Mouse (Mus musculus): Measurements from ENCODE around the gene Rnf115. TPM values are rescaled to one million over a fixed set of nuclear protein-coding genes. Genes with fewer than 3 reads are reported as not detected.

Gene Rnf115
- polyA plus RNA-seq, 1 experiment from 2014 or later: 69.7 TPM

DNA sequence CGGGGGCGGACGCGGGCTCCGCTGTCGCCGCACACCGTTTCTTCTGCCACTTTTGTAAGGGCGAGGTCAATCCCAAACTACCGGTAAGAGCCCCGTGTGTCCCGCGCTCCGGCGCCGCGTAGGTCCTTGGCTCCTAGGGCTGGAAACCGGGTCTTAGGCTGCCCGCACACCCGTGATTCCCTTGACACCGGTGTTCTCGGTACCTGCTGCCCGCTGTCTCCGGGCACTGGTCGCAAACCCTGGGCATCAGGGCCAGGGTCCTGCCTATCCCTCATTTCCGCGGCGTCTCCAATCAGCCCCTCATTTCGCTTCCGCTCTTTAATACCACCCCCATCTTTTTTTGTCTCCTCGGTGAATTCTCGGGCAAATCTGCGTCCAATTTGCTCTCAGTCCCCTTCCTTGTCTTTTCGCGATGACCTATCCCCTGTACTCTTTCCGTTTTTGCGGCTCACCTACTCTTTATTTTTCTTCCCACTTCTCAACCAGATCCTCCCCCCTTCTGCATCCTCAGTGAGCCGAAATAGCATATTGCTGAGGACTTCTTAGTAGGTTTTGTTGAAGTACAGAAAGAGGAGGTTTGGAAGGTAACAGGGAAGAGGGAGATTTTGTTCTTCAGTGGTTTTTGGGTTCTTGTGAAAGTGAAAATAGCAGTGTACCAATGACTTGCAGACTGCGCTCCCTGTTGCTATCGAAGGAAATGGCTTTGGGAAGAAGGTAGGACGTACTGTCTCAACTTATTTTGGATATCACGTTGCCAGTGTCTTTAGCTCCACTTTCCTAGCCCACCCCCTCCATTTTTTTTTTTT is 567 bp downstream of the Rnf115 start:
- Histone ChIP-seq H3K36me3 (ENCODE audit: control insufficient read depth, insufficient read depth, low read length) (peaks cover 8% of the 10 kb centered on the region), H3K27me3 (replicated peaks; ENCODE audit: control insufficient read depth, insufficient read depth, low read length) (no peaks in the 10 kb centered on the region), H3K4me3 (ENCODE audit: low read depth, low read length) (peak overlapping the region; percentile 89), H3K27ac (ENCODE audit: low read depth, low read length) (peak overlapping the region; percentile 72), H3K4me2 (ENCODE audit: low read length) (peak overlapping the region; percentile 75), H3K9me3 (replicated peaks; ENCODE audit: control insufficient read depth, low read length) (no peaks in the 10 kb centered on the region), H3K9ac (ENCODE audit: low read length) (peak overlapping the region; percentile 88), H3K4me1 (ENCODE audit: control insufficient read depth, insufficient read depth, low read length) (peaks cover 11% of the 10 kb centered on the region)
- WGBS: under 1% methylated on average over 40 of the region's 42 CpGs
- peak; percentile 58 for ATAC-seq
- DNase-seq (ENCODE audit: low spot score): peak; percentile 13

DNA sequence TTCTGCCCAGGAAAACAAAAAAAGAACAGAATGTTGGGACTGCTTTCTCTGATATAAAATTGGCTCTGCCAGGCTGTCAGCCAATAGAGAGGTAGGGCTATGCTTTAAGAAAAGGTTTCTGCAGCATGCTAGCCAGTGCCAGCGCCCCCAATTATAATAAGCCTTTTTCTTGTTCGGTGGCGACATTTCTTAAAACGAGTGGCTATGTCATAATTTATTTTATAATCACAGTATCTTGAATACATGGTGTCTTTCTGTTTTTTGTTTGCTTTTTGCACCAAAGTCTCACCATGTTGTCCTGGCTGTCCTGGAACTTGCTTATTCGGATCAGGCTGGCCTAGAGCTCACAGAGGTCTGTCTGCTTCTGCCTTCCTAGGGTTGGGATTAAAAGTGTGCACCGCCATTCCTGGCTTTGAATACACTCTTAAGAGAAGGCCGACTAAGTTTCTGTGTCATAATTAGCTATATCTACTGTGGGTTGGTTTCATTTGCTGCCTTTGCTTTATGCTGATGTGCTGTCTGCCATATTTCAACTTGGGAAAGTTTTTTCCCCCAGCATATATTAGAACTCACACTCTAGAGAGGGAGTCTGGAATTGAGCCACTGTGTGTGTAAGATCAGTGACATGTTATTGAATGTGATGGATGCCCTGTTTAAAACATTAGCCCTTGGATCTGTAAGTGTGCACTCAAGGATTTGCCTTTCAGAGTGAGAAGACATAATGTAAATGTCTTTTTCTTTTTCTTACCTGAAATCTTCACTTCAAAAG is 1.4 kb downstream of the Rnf115 start:
- DNase-seq (ENCODE audit: low spot score): no peak
- ATAC-seq: no peak
- H3K9ac ChIP-seq (ENCODE audit: low read length): peak overlapping the region; percentile 88
- no peak overlapping the region for H3K27ac ChIP-seq (ENCODE audit: low read depth, low read length)
- peak overlapping the region; percentile 75 for H3K4me2 ChIP-seq (ENCODE audit: low read length)
- H3K9me3 ChIP-seq (replicated peaks; ENCODE audit: control insufficient read depth, low read length): no peaks in the 10 kb centered on the region
- peaks cover 11% of the 10 kb centered on the region for H3K4me1 ChIP-seq (ENCODE audit: control insufficient read depth, insufficient read depth, low read length)
- no peaks in the 10 kb centered on the region for H3K27me3 ChIP-seq (replicated peaks; ENCODE audit: control insufficient read depth, insufficient read depth, low read length)
- 34% methylated on average over 7 of the region's 7 CpGs for whole genome bisulfite sequencing
- peak overlapping the region; percentile 89 for H3K4me3 ChIP-seq (ENCODE audit: low read depth, low read length)
- 0 out of 2 replicates have a peak, but pooled peaks cover under 1% of the 10 kb centered on the region for H3K36me3 ChIP-seq (ENCODE audit: control insufficient read depth, insufficient read depth, low read length)

DNA sequence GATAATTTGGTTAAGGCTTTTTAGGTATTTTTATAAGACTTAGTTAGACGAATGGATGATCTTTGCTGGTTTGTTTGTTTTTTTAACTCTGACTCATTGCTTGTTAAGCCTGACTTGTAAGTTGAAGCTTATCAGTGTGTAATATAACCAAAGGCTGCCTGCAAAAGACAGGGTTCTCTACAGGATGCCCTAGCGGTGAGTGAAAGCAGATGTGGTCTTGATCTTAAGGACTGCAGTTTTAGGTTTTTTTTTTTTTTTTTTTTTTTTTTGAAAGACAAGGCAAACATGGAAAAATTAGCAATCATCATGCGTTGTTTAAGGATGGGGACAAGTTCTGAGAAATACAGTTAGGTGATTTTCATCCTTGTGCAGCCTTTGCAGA is 1.9 kb downstream of the Rnf115 start:
- H3K9ac ChIP-seq (ENCODE audit: low read length): no peak overlapping the region
- DNase-seq (ENCODE audit: low spot score) (no peak), ATAC-seq (no peak)
- H3K27ac ChIP-seq (ENCODE audit: low read depth, low read length): no peak overlapping the region
- H3K4me3 ChIP-seq (ENCODE audit: low read depth, low read length): no peak overlapping the region
- no peaks in the 10 kb centered on the region for H3K27me3 ChIP-seq (replicated peaks; ENCODE audit: control insufficient read depth, insufficient read depth, low read length)
- WGBS: 79% methylated on average over 3 of the region's 3 CpGs
- peaks cover 11% of the 10 kb centered on the region for H3K4me1 ChIP-seq (ENCODE audit: control insufficient read depth, insufficient read depth, low read length)
- no peak overlapping the region for H3K4me2 ChIP-seq (ENCODE audit: low read length)
- H3K9me3 ChIP-seq (replicated peaks; ENCODE audit: control insufficient read depth, low read length): no peaks in the 10 kb centered on the region
- no peaks in the 10 kb centered on the region for H3K36me3 ChIP-seq (ENCODE audit: control insufficient read depth, insufficient read depth, low read length)

- WGBS: 80% methylated on average over 5 of the region's 5 CpGs
- no peaks in the 10 kb centered on the region for H3K9me3 ChIP-seq (replicated peaks; ENCODE audit: control insufficient read depth, low read length)
- H3K36me3 ChIP-seq (ENCODE audit: control insufficient read depth, insufficient read depth, low read length): no peaks in the 10 kb centered on the region
- H3K4me3 ChIP-seq (ENCODE audit: low read depth, low read length): no peak overlapping the region
- H3K4me2 ChIP-seq (ENCODE audit: low read length): no peak overlapping the region
- H3K27ac ChIP-seq (ENCODE audit: low read depth, low read length): no peak overlapping the region
- H3K9ac ChIP-seq (ENCODE audit: low read length): no peak overlapping the region
- H3K27me3 ChIP-seq (replicated peaks; ENCODE audit: control insufficient read depth, insufficient read depth, low read length): no peaks in the 10 kb centered on the region
- no peak for DNase-seq (ENCODE audit: low spot score)
- peaks cover 11% of the 10 kb centered on the region for H3K4me1 ChIP-seq (ENCODE audit: control insufficient read depth, insufficient read depth, low read length)
- ATAC-seq: no peak
Measured at GRCm38 (mm10) chr3:96730785-96731184, 3.3 kb downstream of the Rnf115 start.

DNA sequence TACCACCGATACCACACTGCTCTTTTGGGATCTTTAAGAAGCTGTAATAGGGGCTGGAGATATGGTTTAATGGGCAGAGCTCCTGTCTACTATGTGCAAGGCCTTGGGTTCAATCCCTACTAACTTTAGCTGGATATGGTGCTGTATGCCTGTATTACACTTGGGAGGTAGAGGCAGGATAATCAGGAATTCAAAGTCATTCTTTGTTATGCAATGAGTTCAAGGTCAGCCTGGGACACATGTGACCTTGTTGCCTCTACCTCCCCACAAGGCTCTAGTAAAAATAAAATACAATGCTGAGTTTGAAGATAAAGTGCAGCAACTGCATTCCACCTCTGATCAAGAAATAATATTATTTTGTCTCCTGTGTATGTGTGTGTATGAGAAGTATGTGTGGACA is 6.5 kb downstream of the Rnf115 start:
- no peaks in the 10 kb centered on the region for H3K9me3 ChIP-seq (replicated peaks; ENCODE audit: control insufficient read depth, low read length)
- ATAC-seq (no peak), DNase-seq (ENCODE audit: low spot score) (no peak)
- H3K27ac ChIP-seq (ENCODE audit: low read depth, low read length): no peak overlapping the region
- WGBS: 94% methylated on average over 1 of the region's 1 CpGs
- no peaks in the 10 kb centered on the region for H3K36me3 ChIP-seq (ENCODE audit: control insufficient read depth, insufficient read depth, low read length)
- no peak overlapping the region for H3K4me2 ChIP-seq (ENCODE audit: low read length)
- H3K9ac ChIP-seq (ENCODE audit: low read length): no peak overlapping the region
- H3K27me3 ChIP-seq (replicated peaks; ENCODE audit: control insufficient read depth, insufficient read depth, low read length): no peaks in the 10 kb centered on the region
- peaks cover 4% of the 10 kb centered on the region for H3K4me1 ChIP-seq (ENCODE audit: control insufficient read depth, insufficient read depth, low read length)
- H3K4me3 ChIP-seq (ENCODE audit: low read depth, low read length): no peak overlapping the region

DNA sequence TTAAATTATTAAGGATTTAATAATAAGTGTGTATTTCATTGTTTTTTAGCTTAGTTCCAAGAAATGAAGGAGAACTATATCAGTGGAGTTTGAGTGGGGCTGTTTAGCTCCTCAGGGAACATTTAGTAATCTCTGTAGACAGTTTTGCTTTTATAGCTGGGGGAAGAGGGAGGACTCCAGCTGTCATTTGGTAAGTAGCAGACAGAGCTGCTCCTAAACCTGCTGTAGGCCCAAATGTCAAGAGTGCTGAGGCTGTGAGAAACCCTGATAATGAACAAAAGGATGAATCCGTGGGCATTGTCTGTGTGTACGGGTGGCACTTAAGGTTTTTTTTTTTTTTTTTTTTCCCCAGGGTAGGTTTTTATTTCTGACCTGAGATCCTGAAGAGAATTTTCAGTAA is 7.7 kb downstream of the Rnf115 start:
- ATAC-seq: no peak
- Histone ChIP-seq H3K27me3 (replicated peaks; ENCODE audit: control insufficient read depth, insufficient read depth, low read length) (no peaks in the 10 kb centered on the region), H3K9me3 (replicated peaks; ENCODE audit: control insufficient read depth, low read length) (no peaks in the 10 kb centered on the region), H3K4me3 (ENCODE audit: low read depth, low read length) (no peak overlapping the region), H3K9ac (ENCODE audit: low read length) (no peak overlapping the region), H3K4me2 (ENCODE audit: low read length) (no peak overlapping the region), H3K36me3 (ENCODE audit: control insufficient read depth, insufficient read depth, low read length) (no peaks in the 10 kb centered on the region), H3K27ac (ENCODE audit: low read depth, low read length) (no peak overlapping the region), H3K4me1 (ENCODE audit: control insufficient read depth, insufficient read depth, low read length) (peaks cover 2% of the 10 kb centered on the region; the same call in 1 of the 2 replicates)
- WGBS: 84% methylated on average over 2 of the region's 2 CpGs
- no peak for DNase-seq (ENCODE audit: low spot score)

DNA sequence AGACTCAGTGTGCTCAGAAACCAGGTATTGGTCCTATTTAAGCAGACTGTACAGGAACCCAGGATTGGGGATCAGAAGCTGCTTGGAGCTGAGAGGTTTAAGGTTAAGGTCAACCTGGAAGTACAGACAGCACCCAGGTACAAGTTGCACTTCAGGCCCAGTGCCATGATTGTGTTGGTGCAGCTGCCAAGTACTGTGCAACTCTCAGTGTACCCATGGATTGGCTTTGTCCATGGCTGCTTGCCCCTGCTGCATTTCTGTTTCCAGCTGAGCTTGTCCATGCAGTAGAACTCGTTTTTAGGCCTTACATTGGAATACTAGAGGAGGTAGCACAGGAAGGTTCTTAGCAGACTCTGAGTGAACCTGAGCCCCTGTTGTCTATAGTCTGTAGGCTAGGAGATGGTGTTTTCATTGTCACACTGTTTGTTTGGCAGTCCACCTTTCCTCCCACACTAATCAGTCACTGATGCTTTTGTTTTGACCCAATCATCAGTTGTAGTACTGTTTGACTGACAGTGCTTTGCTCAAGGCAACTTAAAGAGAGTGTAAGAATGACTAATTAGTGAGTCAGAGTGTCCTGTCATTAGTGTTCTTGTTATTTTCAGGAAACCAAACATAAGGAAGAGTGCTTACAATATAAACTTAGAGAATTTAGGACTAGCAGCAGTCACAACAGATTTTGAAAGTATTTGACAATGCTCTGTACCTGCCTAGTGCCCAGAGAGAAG is 9.7 kb downstream of the Rnf115 start:
- Histone ChIP-seq H3K36me3 (ENCODE audit: control insufficient read depth, insufficient read depth, low read length) (no peaks in the 10 kb centered on the region), H3K27ac (ENCODE audit: low read depth, low read length) (no peak overlapping the region), H3K9ac (ENCODE audit: low read length) (no peak overlapping the region), H3K4me3 (ENCODE audit: low read depth, low read length) (no peak overlapping the region), H3K27me3 (replicated peaks; ENCODE audit: control insufficient read depth, insufficient read depth, low read length) (no peaks in the 10 kb centered on the region), H3K4me2 (ENCODE audit: low read length) (no peak overlapping the region), H3K4me1 (ENCODE audit: control insufficient read depth, insufficient read depth, low read length) (peaks cover 2% of the 10 kb centered on the region; the same call in 1 of the 2 replicates), H3K9me3 (replicated peaks; ENCODE audit: control insufficient read depth, low read length) (no peaks in the 10 kb centered on the region)
- ATAC-seq (no peak), DNase-seq (ENCODE audit: low spot score) (no peak)
- 23% methylated on average over 1 of the region's 1 CpGs for WGBS

GRCm38 (mm10) chr3:96737995-96738394 is 10.5 kb downstream of the Rnf115 start:
- 88% methylated on average over 1 of the region's 1 CpGs for WGBS
- Histone ChIP-seq H3K9ac (ENCODE audit: low read length) (no peak overlapping the region), H3K27me3 (replicated peaks; ENCODE audit: control insufficient read depth, insufficient read depth, low read length) (no peaks in the 10 kb centered on the region), H3K36me3 (ENCODE audit: control insufficient read depth, insufficient read depth, low read length) (no peaks in the 10 kb centered on the region), H3K4me1 (ENCODE audit: control insufficient read depth, insufficient read depth, low read length) (peaks cover 2% of the 10 kb centered on the region; the same call in 1 of the 2 replicates), H3K4me3 (ENCODE audit: low read depth, low read length) (no peak overlapping the region), H3K9me3 (replicated peaks; ENCODE audit: control insufficient read depth, low read length) (no peaks in the 10 kb centered on the region), H3K4me2 (ENCODE audit: low read length) (no peak overlapping the region), H3K27ac (ENCODE audit: low read depth, low read length) (no peak overlapping the region)
- peak; percentile 7 for DNase-seq (ENCODE audit: low spot score)
- no peak for ATAC-seq

Measured in forebrain, embryonic 14.5 days (tissue).